25 mouse cellular contexts compared by ENCODE assay signal in the genomic region with DNA sequence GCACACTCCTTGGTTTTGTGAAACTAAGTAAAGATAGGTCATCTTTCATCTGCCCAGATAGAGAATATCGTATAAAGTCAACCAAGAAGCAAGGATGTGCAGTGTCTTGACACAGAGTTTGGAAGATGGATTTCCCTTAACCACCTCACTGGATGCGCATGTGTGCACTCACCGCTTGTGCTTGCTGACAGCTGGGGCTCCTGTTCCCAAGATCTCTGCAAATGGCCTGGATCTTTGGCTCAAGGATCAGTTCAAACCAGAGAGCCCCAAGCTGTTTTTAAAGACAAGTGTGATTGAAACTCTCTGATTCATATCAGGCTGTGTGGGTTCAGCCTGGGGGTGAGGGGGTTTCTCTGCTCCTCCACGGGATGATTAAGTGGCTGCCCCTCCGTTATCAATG.
"Had no signal": no experiment of that assay in that cellular context is flagged by ENCODE, and none has a peak within 500 bp of the region (broad histone marks: within the 10 kb centered on the region; RNA-seq: fewer than 3 reads in every experiment).

No protein-coding gene starts in this region.

- H3K36me3 ChIP-seq: heart, embryonic 12.5 days; hindbrain, embryonic 12.5 days; hindbrain, embryonic 15.5 days; kidney, embryonic 15.5 days; limb, embryonic 10.5 days; limb, embryonic 12.5 days; liver, embryonic 13.5 days; liver, embryonic 15.5 days had no signal

- H3K9me3 ChIP-seq: heart, embryonic 12.5 days; hindbrain, embryonic 12.5 days; hindbrain, embryonic 15.5 days; kidney, embryonic 15.5 days; limb, embryonic 10.5 days; limb, embryonic 12.5 days; liver, embryonic 13.5 days; liver, embryonic 15.5 days had no signal

- H3K4me2 ChIP-seq: heart, embryonic 12.5 days; hindbrain, embryonic 12.5 days; hindbrain, embryonic 15.5 days; kidney, embryonic 15.5 days; limb, embryonic 12.5 days; liver, embryonic 11.5 days; liver, embryonic 13.5 days; liver, embryonic 15.5 days had no signal

- H3K27me3 ChIP-seq: heart, embryonic 12.5 days; hindbrain, embryonic 12.5 days; hindbrain, embryonic 15.5 days; kidney, embryonic 15.5 days; limb, embryonic 12.5 days; liver, embryonic 13.5 days; liver, embryonic 15.5 days had no signal

- H3K4me1 ChIP-seq: liver, embryonic 13.5 days; liver, embryonic 15.5 days had no signal

- H3K9ac ChIP-seq: heart, embryonic 12.5 days; hindbrain, embryonic 12.5 days; hindbrain, embryonic 15.5 days; kidney, embryonic 15.5 days; limb, embryonic 12.5 days; liver, embryonic 13.5 days; liver, embryonic 15.5 days had no signal

- DNase-seq: gastrocnemius, postnatal 14 days; gastrocnemius, postnatal 36 days; heart, adult 18-20 months; heart, postnatal 10 days; heart, postnatal 36 days; kidney, adult 11 months; kidney, adult 2 months; kidney, adult 9 months; kidney, postnatal 14 days; kidney, postnatal 36 days; layer of hippocampus, adult 9-11 months; layer of hippocampus, postnatal 36 days; liver; liver, embryonic 13.5 days had no signal

- H3K4me3 ChIP-seq: heart, embryonic 12.5 days; hindbrain, embryonic 12.5 days; hindbrain, embryonic 15.5 days; kidney, embryonic 15.5 days; limb, embryonic 10.5 days; limb, embryonic 12.5 days; liver, embryonic 13.5 days; liver, embryonic 15.5 days had no signal

- ATAC-seq: hindbrain, postnatal 0 days; intestine, embryonic 16.5 days had no signal

- H3K27ac ChIP-seq: hindbrain, embryonic 12.5 days; hindbrain, embryonic 15.5 days; hindbrain, postnatal 0 days; kidney, embryonic 15.5 days; kidney, postnatal 0 days; limb, embryonic 10.5 days; limb, embryonic 12.5 days; liver, embryonic 13.5 days; liver, embryonic 15.5 days had no signal
